ENCODE assay signal across 9 mouse cellular contexts in the genomic region with DNA sequence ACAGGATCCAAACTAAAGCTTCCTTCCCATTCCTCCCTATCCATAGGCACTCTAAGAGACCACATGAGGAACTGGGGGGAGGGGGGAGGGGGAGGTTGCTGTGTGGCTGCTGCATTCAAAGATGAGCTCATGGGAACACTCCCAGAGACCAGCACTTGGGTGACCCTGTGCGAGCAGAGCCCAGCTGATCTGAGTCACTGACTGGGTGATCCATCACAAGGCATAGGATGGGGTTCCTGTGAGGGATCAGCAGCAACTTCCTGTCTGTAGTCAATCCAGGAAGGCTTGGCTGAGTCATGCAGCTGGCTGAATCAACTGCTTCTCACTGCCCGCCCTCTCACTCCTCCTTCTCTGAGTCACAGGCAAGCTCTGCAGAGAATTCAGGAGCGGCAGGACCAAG.
A peak's percentile ranks its signal among the peaks of the same experiment; 100 is the strongest.
DNase-seq lines count a peak whose midpoint lies in the region; ATAC-seq and TF ChIP-seq lines count a peak whose summit lies in the region.
"Had no signal": no experiment of that assay in that cellular context is flagged by ENCODE, and none has a peak within 500 bp of the region (broad histone marks: within the 10 kb centered on the region; RNA-seq: fewer than 3 reads in every experiment).

No protein-coding gene starts in this region.

- H3K27me3 ChIP-seq in intestine, postnatal 0 days (replicated peaks; ENCODE audit: control insufficient read depth, insufficient read depth, low read length) = no peaks in the 10 kb centered on the region
- H3K27me3 ChIP-seq: midbrain, embryonic 12.5 days had no signal

- no peaks in the 10 kb centered on the region for H3K4me1 ChIP-seq in intestine, postnatal 0 days (replicated peaks; ENCODE audit: control insufficient read depth, insufficient read depth, low read length)
- H3K4me1 ChIP-seq: midbrain, embryonic 12.5 days had no signal

- 7% methylated on average over 3 of the region's 3 CpGs for WGBS in intestine, postnatal 0 days

- H3K9me3 ChIP-seq in intestine, postnatal 0 days (ENCODE audit: control insufficient read depth) = no peaks in the 10 kb centered on the region
- H3K9me3 ChIP-seq: midbrain, embryonic 12.5 days had no signal

- no peak overlapping the region for H3K9ac ChIP-seq in intestine, postnatal 0 days (ENCODE audit: low read depth, low read length)
- H3K9ac ChIP-seq: midbrain, embryonic 12.5 days had no signal

- TF ChIP-seq CTCF in intestine, postnatal 0 days (IDR thresholded peaks at IDR 0.05; ENCODE audit: low read depth) = no peak

- no peak overlapping the region for H3K4me3 ChIP-seq in intestine, postnatal 0 days (ENCODE audit: low read depth, low read length)
- H3K4me3 ChIP-seq: midbrain, embryonic 12.5 days had no signal

- H3K36me3 ChIP-seq in intestine, postnatal 0 days (ENCODE audit: control insufficient read depth, insufficient read depth) = no peaks in the 10 kb centered on the region
- H3K36me3 ChIP-seq: midbrain, embryonic 12.5 days had no signal

- no peak overlapping the region for H3K4me2 ChIP-seq in intestine, postnatal 0 days (replicated peaks; ENCODE audit: low read depth)
- H3K4me2 ChIP-seq: midbrain, embryonic 12.5 days had no signal

- ATAC-seq in intestine, postnatal 0 days = peak; percentile 97
- peak; percentile 91 for ATAC-seq in megakaryocyte progenitor cell, adult 5-6 weeks (replicated peaks; ENCODE audit: poor library complexity)

- intact Hi-C loops in left cerebral cortex, postnatal 25 days (cut with DNase I) = loop anchor here (2.0 to 5.0 kb wide), 2 partner anchors 73 to 113 kb away; no protein-coding TSS in a partner anchor

- H3K27ac ChIP-seq in intestine, postnatal 0 days (ENCODE audit: low read depth, low read length) = no peak overlapping the region; the same call in 1 of the 2 replicates
- H3K27ac ChIP-seq: midbrain, embryonic 12.5 days had no signal

- peak; percentile 75 for DNase-seq in R1 (ENCODE audit: low read depth, low spot score)
- peak; percentile 20 for DNase-seq in embryo, embryonic 11.5 days (ENCODE audit: low read depth, low spot score)
- peak; percentile 33 for DNase-seq in gonadal fat pad, adult 2 months (ENCODE audit: low read depth)
- DNase-seq in left cerebral cortex, postnatal 25 days (ENCODE audit: low spot score in 2 of 2) = peak; percentile 72 to 96
- DNase-seq in skeletal muscle tissue, adult 2 months (ENCODE audit: low read depth, low spot score) = peak; percentile 84
- no peak for DNase-seq in cerebellum, postnatal 25 days

Comparison
In these comparisons a context has a peak if more than half of its experiments do, and no peak if none do; other contexts are left out.
1. DNase-seq: peak in R1 (single experiment), embryo, embryonic 11.5 days (single experiment), gonadal fat pad, adult 2 months (single experiment), left cerebral cortex, postnatal 25 days (2 of 2) and skeletal muscle tissue, adult 2 months (single experiment); none in cerebellum, postnatal 25 days (0 of 2).